In the genomic region with DNA sequence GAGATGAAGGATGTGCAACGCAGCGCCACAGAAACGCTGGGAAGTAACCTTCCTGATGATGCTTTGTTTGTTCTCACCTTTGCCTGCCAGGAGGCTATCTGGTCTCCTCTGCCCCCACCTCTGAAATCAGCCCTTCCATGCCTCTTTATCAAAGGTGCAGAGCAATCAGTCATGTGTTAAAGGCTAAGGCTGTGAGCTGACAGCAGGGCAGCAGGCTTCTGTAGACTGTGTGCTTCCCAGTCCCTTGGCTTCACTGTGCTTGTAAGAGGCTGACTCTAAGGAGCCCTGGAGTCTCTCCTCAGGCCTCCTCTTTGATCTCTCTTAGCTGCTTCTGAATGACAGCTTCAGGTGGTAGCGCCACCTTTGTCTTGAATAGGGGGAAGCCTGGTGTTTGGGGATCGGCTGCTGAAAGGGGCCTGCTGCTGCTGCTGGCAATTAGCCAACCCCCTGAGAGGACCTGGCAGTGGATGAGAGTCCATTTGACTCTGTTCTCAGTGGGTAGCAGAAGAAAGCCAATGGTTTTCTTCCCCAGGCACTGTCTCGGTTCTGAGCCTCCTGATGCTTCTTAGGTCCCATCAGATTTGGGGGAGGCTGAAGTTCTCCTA, we compare ENCODE assay signal across 12 mouse cellular contexts.
DNase-seq lines count a peak whose midpoint lies in the region; ATAC-seq and TF ChIP-seq lines count a peak whose summit lies in the region.
"Had no signal": no experiment of that assay in that cellular context is flagged by ENCODE, and none has a peak within 500 bp of the region (broad histone marks: within the 10 kb centered on the region; RNA-seq: fewer than 3 reads in every experiment).

No protein-coding gene starts in this region.

- H3K9ac ChIP-seq in hindbrain, embryonic 15.5 days = no peak overlapping the region
- H3K9ac ChIP-seq in hindbrain, embryonic 12.5 days = no peak overlapping the region
- H3K9ac ChIP-seq: intestine, embryonic 15.5 days; liver, embryonic 15.5 days had no signal

- H3K9me3 ChIP-seq in hindbrain, embryonic 15.5 days = no peaks in the 10 kb centered on the region
- no peaks in the 10 kb centered on the region for H3K9me3 ChIP-seq in hindbrain, embryonic 12.5 days (replicated peaks)
- no peaks in the 10 kb centered on the region for H3K9me3 ChIP-seq in midbrain, embryonic 10.5 days (replicated peaks)
- H3K9me3 ChIP-seq: intestine, embryonic 15.5 days; liver, embryonic 15.5 days had no signal

- DNase-seq in cerebellum, postnatal 14 days = peak; percentile 79
- peak; percentile 70 for DNase-seq in brain, embryonic 14.5 days (ENCODE audit: low read depth)
- DNase-seq in midbrain, embryonic 10.5 days (ENCODE audit: low spot score) = no peak
- DNase-seq in ovary, postnatal 14 days (ENCODE audit: low spot score) = no peak
- DNase-seq in ovary, postnatal 36 days (ENCODE audit: low spot score) = no peak
- DNase-seq: B cell, adult 2 months; thymus, adult 18-20 months had no signal

- no peak overlapping the region for H3K4me2 ChIP-seq in hindbrain, embryonic 15.5 days
- no peak overlapping the region for H3K4me2 ChIP-seq in hindbrain, embryonic 12.5 days (replicated peaks)
- H3K4me2 ChIP-seq: intestine, embryonic 15.5 days; liver, embryonic 15.5 days had no signal

- no peaks in the 10 kb centered on the region for H3K27me3 ChIP-seq in hindbrain, embryonic 15.5 days
- no peaks in the 10 kb centered on the region for H3K27me3 ChIP-seq in hindbrain, embryonic 12.5 days
- no peaks in the 10 kb centered on the region for H3K27me3 ChIP-seq in midbrain, embryonic 10.5 days (ENCODE audit: low read depth, poor library complexity, severe bottlenecking)
- H3K27me3 ChIP-seq: intestine, embryonic 15.5 days; liver, embryonic 15.5 days had no signal

- H3K4me1 ChIP-seq in hindbrain, embryonic 15.5 days (replicated peaks) = peaks cover 11% of the 10 kb centered on the region
- H3K4me1 ChIP-seq in hindbrain, embryonic 12.5 days = peaks cover 8% of the 10 kb centered on the region
- peaks cover 10% of the 10 kb centered on the region; the same call in 1 of the 2 replicates for H3K4me1 ChIP-seq in midbrain, embryonic 10.5 days
- H3K4me1 ChIP-seq: liver, embryonic 15.5 days had no signal

- no peak for ATAC-seq in cerebellum, adult (ENCODE audit: insufficient number of reproducible peaks, low FRiP score, low TSS enrichment)
- ATAC-seq in hindbrain, embryonic 15.5 days (ENCODE audit: low FRiP score, low read depth) = peak; percentile 61; the same call in 1 of the 2 replicates
- no peak for ATAC-seq in hindbrain, embryonic 12.5 days (ENCODE audit: low FRiP score)
- ATAC-seq: intestine, embryonic 15.5 days had no signal

- 16% methylated on average over 6 of the region's 6 CpGs for WGBS in hindbrain, embryonic 15.5 days
- WGBS in hindbrain, embryonic 12.5 days = 9% methylated on average over 6 of the region's 6 CpGs
- WGBS in midbrain, embryonic 10.5 days = 15% methylated on average over 6 of the region's 6 CpGs

- no peak overlapping the region for H3K27ac ChIP-seq in hindbrain, embryonic 15.5 days (replicated peaks)
- H3K27ac ChIP-seq in hindbrain, embryonic 12.5 days = no peak overlapping the region
- H3K27ac ChIP-seq in midbrain, embryonic 10.5 days (replicated peaks) = 0 out of 2 replicates have a peak overlapping the region, but pooled peaks have one; percentile 38
- H3K27ac ChIP-seq: intestine, embryonic 15.5 days; liver, embryonic 15.5 days had no signal

- no peak for TF ChIP-seq CTCF in brain, embryonic 14.5 days (IDR thresholded peaks at IDR 0.05; ENCODE audit: borderline replicate concordance, extremely low read depth, insufficient read depth, insufficient read length)

- no peak overlapping the region for H3K4me3 ChIP-seq in hindbrain, embryonic 15.5 days
- H3K4me3 ChIP-seq in hindbrain, embryonic 12.5 days = no peak overlapping the region
- H3K4me3 ChIP-seq in midbrain, embryonic 10.5 days = no peak overlapping the region
- H3K4me3 ChIP-seq: intestine, embryonic 15.5 days; liver, embryonic 15.5 days had no signal

- TF ChIP-seq POLR2A in brain, embryonic 14.5 days (IDR thresholded peaks at IDR 0.05; ENCODE audit: borderline replicate concordance, extremely low read depth, insufficient read depth, insufficient read length, poor library complexity, severe bottlenecking) = no peak

- H3K36me3 ChIP-seq in hindbrain, embryonic 15.5 days = no peaks in the 10 kb centered on the region
- H3K36me3 ChIP-seq in hindbrain, embryonic 12.5 days = no peaks in the 10 kb centered on the region
- H3K36me3 ChIP-seq in midbrain, embryonic 10.5 days = no peaks in the 10 kb centered on the region
- H3K36me3 ChIP-seq: intestine, embryonic 15.5 days; liver, embryonic 15.5 days had no signal

Comparison
In these comparisons a context has a peak if more than half of its experiments do, and no peak if none do; other contexts are left out.
1. DNase-seq: peak in cerebellum, postnatal 14 days (2 of 2) and brain, embryonic 14.5 days (single experiment); none in midbrain, embryonic 10.5 days (single experiment), ovary, postnatal 14 days (single experiment) and ovary, postnatal 36 days (single experiment).